In the genomic region with DNA sequence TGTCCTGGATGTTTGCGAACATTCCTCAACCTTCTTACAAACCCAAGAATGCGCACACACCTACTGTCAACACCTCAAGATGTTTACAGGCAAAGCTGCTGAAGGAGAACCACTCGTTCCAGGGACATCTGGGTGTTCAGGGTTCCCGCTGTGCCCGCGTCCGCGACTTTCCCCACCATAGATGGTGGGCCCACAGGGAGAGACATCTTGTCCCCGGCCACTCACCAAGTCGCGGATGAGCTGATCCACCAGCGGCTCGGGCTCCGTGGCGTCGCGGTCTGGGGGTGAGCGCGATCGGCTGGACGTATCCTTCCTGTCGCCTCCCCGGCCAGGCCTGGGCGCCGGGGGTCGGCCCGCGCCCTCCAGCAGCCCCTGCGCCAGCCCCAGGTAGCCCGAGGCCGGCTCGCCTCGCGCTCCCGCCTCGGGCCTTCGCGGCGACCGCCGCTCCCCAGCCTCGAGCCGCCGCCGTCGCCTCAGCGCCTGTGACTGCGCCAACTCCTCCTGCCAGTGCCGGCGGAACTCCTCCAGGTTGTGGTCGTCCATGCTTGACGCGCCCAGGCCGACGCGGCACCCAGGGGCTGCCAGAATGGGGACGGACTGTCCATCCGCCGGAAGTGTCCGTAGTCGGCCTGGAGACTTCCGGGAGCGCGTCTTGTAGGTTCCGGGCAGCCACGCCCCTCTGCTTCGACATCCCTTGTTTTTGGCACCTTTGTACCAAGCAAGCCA, we compare ENCODE assay signal across 7 mouse cellular contexts. TPM values are rescaled to one million over a fixed set of nuclear protein-coding genes. Genes with fewer than 3 reads are reported as not detected.
DNase-seq lines count a peak whose midpoint lies in the region; ATAC-seq lines count a peak whose summit lies in the region.

Fbxw8 (minus strand) TSS at position 626 of the 726 bp plus-strand sequence.

- under 1% methylated on average over 66 of the region's 67 CpGs for WGBS in intestine, embryonic 16.5 days
- under 1% methylated on average over 62 of the region's 67 CpGs for WGBS in midbrain, embryonic 11.5 days

- H3K36me3 ChIP-seq in intestine, embryonic 16.5 days (ENCODE audit: control insufficient read depth, insufficient read depth, low read length) = peaks cover 5% of the 10 kb centered on the region; the same call in 1 of the 2 replicates
- no peaks in the 10 kb centered on the region for H3K36me3 ChIP-seq in midbrain, embryonic 11.5 days (ENCODE audit: control insufficient read depth, insufficient read depth, low read length)

- H3K4me1 ChIP-seq in intestine, embryonic 16.5 days (ENCODE audit: control insufficient read depth, insufficient read depth, low read length) = peaks cover 7% of the 10 kb centered on the region
- peaks cover 5% of the 10 kb centered on the region for H3K4me1 ChIP-seq in midbrain, embryonic 11.5 days (ENCODE audit: control insufficient read depth, insufficient read depth, low read length)

- peak; percentile 70 for DNase-seq in adrenal gland, adult 8-10 months
- DNase-seq in embryo, embryonic 9.5 days (ENCODE audit: extremely low spot score) = peak; percentile 90
- peak; percentile 82 to 89 for DNase-seq in gastrocnemius, postnatal 4 days (ENCODE audit: low spot score in 2 of 2)
- peak; percentile 87 to 88 for DNase-seq in left cerebral cortex, postnatal 36 days (ENCODE audit: low spot score in 2 of 2)
- DNase-seq in midbrain, embryonic 11.5 days (ENCODE audit: low spot score, missing footprints) = peak; percentile 99
- peak; percentile 75 for DNase-seq in skeletal muscle tissue, adult 2 months (ENCODE audit: low read depth, low spot score)

- peak within 1 kb of the TSS; percentile 97 for H3K9ac ChIP-seq in intestine, embryonic 16.5 days (ENCODE audit: low read depth, low read length)
- peak within 1 kb of the TSS; percentile 92 for H3K9ac ChIP-seq in midbrain, embryonic 11.5 days (ENCODE audit: low read length)

- H3K27ac ChIP-seq in intestine, embryonic 16.5 days (ENCODE audit: low read length) = peak within 1 kb of the TSS; percentile 48
- no peak within 1 kb of the TSS for H3K27ac ChIP-seq in midbrain, embryonic 11.5 days (ENCODE audit: low read depth, low read length)

- H3K4me2 ChIP-seq in intestine, embryonic 16.5 days (ENCODE audit: low read depth, low read length) = peak within 1 kb of the TSS; percentile 74
- H3K4me2 ChIP-seq in midbrain, embryonic 11.5 days = peak within 1 kb of the TSS; percentile 73

- ATAC-seq in intestine, embryonic 16.5 days = peak; percentile 88
- peak; percentile 87 for ATAC-seq in midbrain, embryonic 11.5 days (ENCODE audit: low FRiP score)

- H3K9me3 ChIP-seq in intestine, embryonic 16.5 days (ENCODE audit: control insufficient read depth, low read length) = no peaks in the 10 kb centered on the region
- H3K9me3 ChIP-seq in midbrain, embryonic 11.5 days (ENCODE audit: control insufficient read depth, low read length) = no peaks in the 10 kb centered on the region

- H3K4me3 ChIP-seq in intestine, embryonic 16.5 days (ENCODE audit: low read length) = peak within 1 kb of the TSS; percentile 95
- H3K4me3 ChIP-seq in midbrain, embryonic 11.5 days (ENCODE audit: low read depth, low read length) = peak within 1 kb of the TSS; percentile 97

- no peaks in the 10 kb centered on the region for H3K27me3 ChIP-seq in intestine, embryonic 16.5 days (replicated peaks; ENCODE audit: control insufficient read depth, insufficient read depth, low read length)
- H3K27me3 ChIP-seq in midbrain, embryonic 11.5 days (ENCODE audit: control insufficient read depth, insufficient read depth, low read length) = no peaks in the 10 kb centered on the region

- intact Hi-C loops in left cerebral cortex, postnatal 36 days (cut with DNase I) = no loop called here

RNA-seq across cellular contexts. Expression of gene Fbxw8, which starts in this region (rescaled TPM):
- 10 to 100 TPM; 47.0 to 57.6 (median 51.7) TPM for total RNA-seq in adrenal gland, adult 8-10 months (2022)
- total RNA-seq in gastrocnemius, postnatal 4 days (2021) = 10 to 100 TPM; 60.2 to 61.6 TPM
- polyA plus RNA-seq in intestine, embryonic 16.5 days (2015; fragmentation: Nextera tagmentation; extraction: Ambion mirVana) = 16.0 and 17.8 TPM in 2 replicates
- total RNA-seq in left cerebral cortex, postnatal 36 days (2021) = 10 to 100 TPM; 31.4 to 34.7 TPM
- 16.5 and 21.1 TPM in 2 replicates for polyA plus RNA-seq in midbrain, embryonic 11.5 days (2014; fragmentation: Nextera tagmentation; extraction: Ambion mirVana)
